Mouse (Mus musculus): ENCODE measurements around the gene Zbtb20. TPM values are rescaled to one million over a fixed set of nuclear protein-coding genes. Genes with fewer than 3 reads are reported as not detected.

Gene Zbtb20
- total RNA-seq, 2 experiments from 2014 or later, result 99.2 to 123 TPM

- no peak for DNase-seq
Measured at GRCm38 (mm10) chr16:43193631-43194239, 318.1 kb downstream of the Zbtb20 start.

GRCm38 (mm10) chr16:43217336-43218006, 341.8 kb downstream of the Zbtb20 start:
- no peak for DNase-seq

- DNase-seq, result no peak
Measured at GRCm38 (mm10) chr16:43219367-43219766, 343.7 kb downstream of the Zbtb20 start.

- peak; percentile 19 for DNase-seq
Measured at GRCm38 (mm10) chr16:43221313-43221712, 345.6 kb downstream of the Zbtb20 start.

GRCm38 (mm10) chr16:43230253-43230652, 354.6 kb downstream of the Zbtb20 start:
- DNase-seq, result no peak

GRCm38 (mm10) chr16:43234249-43234648, 358.6 kb downstream of the Zbtb20 start:
- DNase-seq, result no peak

- DNase-seq, result no peak
Measured at GRCm38 (mm10) chr16:43235317-43235716, 359.6 kb downstream of the Zbtb20 start.

- no peak for DNase-seq
Measured at GRCm38 (mm10) chr16:43235721-43236159, 360.1 kb downstream of the Zbtb20 start.

- DNase-seq, result no peak
Measured at GRCm38 (mm10) chr16:43237551-43237950, 361.9 kb downstream of the Zbtb20 start.

GRCm38 (mm10) chr16:43247026-43247425, 371.3 kb downstream of the Zbtb20 start:
- DNase-seq, result no peak

GRCm38 (mm10) chr16:43253077-43253476, 377.4 kb downstream of the Zbtb20 start:
- DNase-seq, result peak; percentile 21

- no peak for DNase-seq
Measured at GRCm38 (mm10) chr16:43253746-43254145, 378.1 kb downstream of the Zbtb20 start.

- DNase-seq, result no peak
Measured at GRCm38 (mm10) chr16:43256191-43256899, 380.7 kb downstream of the Zbtb20 start.

GRCm38 (mm10) chr16:43256900-43257281, 381.2 kb downstream of the Zbtb20 start:
- no peak for DNase-seq

GRCm38 (mm10) chr16:43259466-43259865, 383.8 kb downstream of the Zbtb20 start:
- no peak for DNase-seq

GRCm38 (mm10) chr16:43260862-43261261, 385.2 kb downstream of the Zbtb20 start:
- DNase-seq, result no peak

- DNase-seq, result no peak
Measured at GRCm38 (mm10) chr16:43274057-43274595, 398.4 kb downstream of the Zbtb20 start.

- DNase-seq, result no peak
Measured at GRCm38 (mm10) chr16:43276764-43277163, 401.1 kb downstream of the Zbtb20 start.

GRCm38 (mm10) chr16:43286319-43286718, 410.6 kb downstream of the Zbtb20 start:
- DNase-seq, result peak; percentile 21

- no peak for DNase-seq
Measured at GRCm38 (mm10) chr16:43286783-43287383, 411.2 kb downstream of the Zbtb20 start.

GRCm38 (mm10) chr16:43291423-43291822, 415.7 kb downstream of the Zbtb20 start:
- no peak for DNase-seq

GRCm38 (mm10) chr16:43297953-43298596, 422.4 kb downstream of the Zbtb20 start:
- DNase-seq, result no peak

Measured in adrenal gland, postnatal 10 days (tissue).